Mouse (Mus musculus): ENCODE results near the gene Gdpd3.

Gene Gdpd3

DNA sequence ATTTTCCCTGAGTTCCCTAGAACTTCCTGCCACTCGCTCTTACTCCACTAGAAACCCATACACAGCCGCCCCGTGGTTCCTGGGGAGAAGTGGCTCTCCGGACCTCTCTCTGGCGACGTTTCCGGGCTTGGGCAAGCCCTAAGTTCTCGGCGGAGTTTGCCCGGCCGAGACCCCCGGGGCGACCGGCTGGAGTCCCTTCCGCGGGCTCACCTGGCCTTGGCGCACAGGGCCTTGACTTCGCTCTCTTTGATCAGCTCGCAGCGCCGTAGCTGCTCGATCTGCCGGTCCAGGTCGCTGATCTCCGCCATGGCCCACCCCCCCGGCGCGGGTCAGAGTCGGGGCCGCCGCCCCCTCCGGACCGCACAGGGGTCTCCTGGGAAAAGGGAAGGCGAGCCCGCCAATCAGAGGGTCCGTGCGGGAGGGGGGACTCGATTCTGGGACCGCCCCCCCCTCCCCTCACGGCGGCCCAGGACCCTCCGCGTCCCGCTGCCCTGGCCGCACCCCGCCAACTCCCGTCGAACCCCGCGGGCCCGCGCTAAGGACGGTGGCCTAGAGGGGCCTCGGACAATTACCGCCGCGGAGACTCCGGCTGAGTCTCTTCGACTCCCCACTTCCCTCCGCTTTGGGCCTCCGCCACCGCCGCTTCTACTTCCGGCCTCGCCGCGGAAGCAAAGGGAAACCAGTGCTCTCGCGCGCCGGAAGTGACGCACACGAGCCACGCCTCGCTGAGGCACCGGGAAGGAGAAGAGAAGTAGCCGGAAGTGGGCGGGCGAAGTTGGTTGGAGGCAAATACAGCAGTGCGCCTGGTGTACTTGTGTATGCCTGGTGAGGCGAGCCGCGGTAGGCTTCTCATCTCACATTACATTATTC, 26.0 kb downstream of the Gdpd3 start, which contains the start of gene Ppp4c:
Gene Ppp4c (minus strand): TSS at position 646 of the 870 bp plus-strand sequence.
- DNase-seq = peak; percentile 94

DNA sequence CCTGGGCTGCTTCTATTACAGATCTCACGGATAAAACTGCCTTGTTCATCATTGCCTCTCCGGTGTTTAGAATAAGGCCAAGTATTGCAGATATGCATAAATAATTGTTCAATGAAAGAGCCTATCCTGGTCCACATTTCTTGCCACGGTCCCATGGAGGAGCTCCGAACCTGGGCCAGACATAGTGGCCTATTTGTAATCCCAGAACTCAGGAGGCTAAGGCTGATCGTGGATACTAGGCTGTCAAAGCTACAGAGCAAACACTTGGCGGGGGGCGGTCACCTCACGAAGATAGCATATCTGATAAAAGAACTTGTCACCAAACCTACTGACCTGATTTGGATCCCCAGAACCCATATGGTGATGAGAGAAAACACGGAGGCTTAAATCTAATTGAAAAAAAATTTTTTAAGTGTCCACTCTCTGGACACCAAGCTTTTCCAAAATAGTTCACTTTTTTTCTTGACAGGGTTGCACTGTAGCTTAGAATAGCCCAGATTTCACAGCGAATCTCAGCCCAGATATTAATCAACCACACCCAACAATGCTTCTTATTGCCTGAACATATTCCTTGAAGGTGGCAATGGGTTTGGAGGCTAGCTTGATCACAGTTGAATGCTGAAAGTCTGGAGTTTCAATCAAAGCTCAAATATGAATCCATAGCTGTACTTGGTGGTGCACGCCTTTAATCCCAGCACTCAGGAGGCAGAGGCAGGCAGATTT, 26.7 kb downstream of the Gdpd3 start:
- no peak for DNase-seq

- no peak for DNase-seq
Measured at GRCm38 (mm10) chr7:126793456-126794270, 27.5 kb downstream of the Gdpd3 start.

DNA sequence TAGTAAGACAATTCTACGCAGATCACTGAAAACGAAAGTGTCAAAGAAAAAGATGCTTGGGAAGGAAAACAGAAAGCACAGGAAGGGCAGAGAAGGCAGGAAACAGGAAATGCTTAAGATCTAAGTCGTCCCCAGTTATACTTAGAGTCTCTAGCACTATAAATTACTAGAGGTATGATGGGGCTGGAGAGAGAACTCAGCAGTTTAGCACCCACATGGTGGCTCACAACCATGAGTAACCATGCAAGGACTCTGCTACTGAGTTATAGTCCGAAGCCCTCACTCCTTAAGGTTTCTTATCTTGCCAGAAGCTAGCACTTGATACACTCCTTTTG, 28.1 kb downstream of the Gdpd3 start:
- no peak for DNase-seq

- DNase-seq = peak; percentile 66
Measured at GRCm38 (mm10) chr7:126795387-126796317, 29.5 kb downstream of the Gdpd3 start.

DNA sequence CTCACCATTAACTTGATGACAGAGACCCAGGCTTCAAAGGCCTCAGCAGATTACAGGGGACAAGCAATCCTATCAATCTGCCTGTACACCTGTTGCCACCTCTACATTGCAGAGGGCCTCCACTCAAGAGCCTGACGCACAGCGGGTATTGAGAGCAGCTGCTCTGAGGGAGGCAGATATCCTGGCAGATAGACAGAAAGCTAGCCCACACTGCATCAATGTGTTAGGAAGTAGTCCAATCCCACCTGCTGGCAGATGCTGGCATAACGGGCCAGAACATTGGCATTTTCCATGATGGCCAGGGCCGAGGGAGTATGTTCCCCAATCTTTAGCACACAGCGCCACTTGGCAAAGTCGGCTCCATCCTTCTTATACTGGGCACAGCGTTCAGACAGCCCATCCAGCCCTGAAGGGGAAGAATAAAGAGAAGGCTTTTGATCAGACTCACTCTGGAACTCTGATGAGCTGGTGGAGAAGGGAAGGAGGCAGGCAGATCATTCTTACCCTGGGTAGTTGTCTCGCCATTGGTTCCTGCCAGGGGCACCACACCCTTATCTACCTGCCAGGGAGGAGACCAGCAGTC, 30.3 kb downstream of the Gdpd3 start:
- peak; percentile 83 for DNase-seq

DNA sequence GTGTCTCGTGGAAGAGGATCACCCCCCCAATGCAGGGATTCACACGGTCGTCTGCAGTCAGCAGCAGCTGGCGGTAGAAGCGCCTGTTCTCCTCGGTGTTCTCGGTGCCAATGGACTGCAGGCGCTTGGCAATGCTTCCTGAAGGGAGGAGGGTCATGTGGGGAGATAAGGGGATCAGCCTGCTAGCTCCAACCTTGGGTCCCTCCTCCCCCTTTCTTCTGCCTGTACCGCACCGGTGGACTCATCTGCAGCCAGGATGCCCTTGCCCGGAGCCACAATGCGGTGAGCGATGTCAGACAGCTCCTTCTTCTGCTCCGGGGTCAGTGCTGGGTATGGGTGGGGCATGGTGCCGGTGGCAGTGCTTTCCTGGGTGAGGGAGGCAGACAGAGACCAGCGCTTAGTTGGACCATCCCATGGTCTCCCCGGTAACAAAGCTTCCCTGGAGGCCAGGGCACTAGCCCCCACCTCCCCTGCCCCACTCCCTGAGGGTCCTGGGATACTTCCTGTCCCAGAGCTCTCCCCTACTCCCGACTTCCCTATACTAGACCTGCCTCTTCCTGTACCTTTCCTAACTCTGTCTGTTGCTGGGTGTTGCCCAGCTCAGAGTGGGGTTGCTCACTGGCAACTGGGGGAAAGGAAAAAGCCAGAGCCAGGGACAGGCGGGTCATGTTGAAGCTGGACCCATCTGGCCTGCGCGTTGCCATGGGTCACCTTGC, 31.4 kb downstream of the Gdpd3 start, which contains the start of gene Fam57b:
Gene Fam57b (plus strand): TSS at position 258 of the 716 bp plus-strand sequence.
- DNase-seq = peak; percentile 77

DNA sequence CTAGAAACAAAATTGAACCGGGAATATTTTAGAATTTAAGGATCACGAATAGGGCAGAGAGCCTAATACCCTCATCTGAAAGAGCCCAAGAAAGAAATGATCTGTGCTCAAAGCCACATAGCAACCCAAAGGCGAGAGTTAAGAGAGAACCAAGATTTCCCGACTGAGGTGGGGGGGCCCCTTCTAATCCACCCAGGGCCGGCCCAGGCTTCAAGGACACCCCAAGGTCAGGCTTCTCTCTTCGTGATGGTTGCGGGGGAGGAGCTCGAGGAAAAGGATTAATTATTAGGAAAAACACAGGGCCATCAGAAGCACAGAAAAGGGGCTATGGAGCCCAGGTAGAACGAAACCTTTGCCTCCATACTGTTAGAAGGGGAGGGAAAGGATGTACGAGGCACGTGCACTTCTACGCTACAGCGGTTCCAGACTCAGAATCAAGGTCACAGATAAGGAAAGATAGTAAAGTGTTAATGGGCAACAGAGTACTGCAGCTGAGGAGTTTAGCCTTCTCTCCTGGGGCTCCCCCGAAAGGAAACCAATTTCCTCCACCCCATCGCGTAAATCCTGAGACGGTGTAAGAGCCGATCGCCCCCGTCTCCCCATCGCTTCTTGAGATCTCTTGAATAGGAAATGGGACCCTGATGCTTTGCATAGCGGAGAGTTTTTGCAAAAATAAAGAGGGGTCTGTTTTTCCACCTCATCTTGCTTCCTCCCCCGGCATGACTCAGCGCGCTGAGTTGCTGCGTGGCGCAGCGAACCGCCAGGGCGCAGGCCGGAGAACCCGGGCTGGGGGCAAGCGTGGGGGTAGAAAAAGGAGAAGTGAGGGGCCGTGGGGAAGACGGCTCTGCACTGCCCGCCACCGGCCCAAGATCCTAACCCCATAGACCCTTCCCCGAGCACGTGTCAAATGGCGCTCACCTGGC, 32.3 kb downstream of the Gdpd3 start:
- DNase-seq = peak; percentile 73

- peak; percentile 98 for DNase-seq
Measured at GRCm38 (mm10) chr7:126799050-126799467, 32.9 kb downstream of the Gdpd3 start.

- DNase-seq = peak; percentile 84
Measured at GRCm38 (mm10) chr7:126799468-126800268, 33.5 kb downstream of the Gdpd3 start.

GRCm38 (mm10) chr7:126800269-126801056, 34.3 kb downstream of the Gdpd3 start:
- peak; percentile 66 for DNase-seq

- no peak for DNase-seq
Measured at GRCm38 (mm10) chr7:126801057-126801422, 34.9 kb downstream of the Gdpd3 start.

GRCm38 (mm10) chr7:126802134-126802889, 36.2 kb downstream of the Gdpd3 start:
- no peak for DNase-seq

GRCm38 (mm10) chr7:126803181-126803580, 37.0 kb downstream of the Gdpd3 start:
- no peak for DNase-seq

DNA sequence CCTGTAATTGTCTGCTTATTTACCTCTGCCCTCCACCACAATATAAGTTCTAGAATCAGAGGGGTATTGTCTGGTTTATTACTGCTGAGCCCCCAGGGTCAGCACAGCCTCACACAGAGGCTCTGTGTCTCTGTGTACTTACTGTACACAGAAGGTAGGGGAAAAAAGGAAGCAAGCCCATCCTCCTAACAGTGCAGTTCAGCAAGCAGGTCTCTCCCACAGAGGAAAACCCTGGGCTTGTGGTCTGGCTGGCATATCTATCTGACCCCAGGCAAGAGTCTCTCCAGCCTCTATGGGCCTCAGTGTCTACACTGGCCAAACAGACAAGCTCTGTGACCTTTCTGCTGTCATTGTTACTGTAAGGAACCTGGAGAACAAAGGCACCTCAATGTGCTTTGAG, 37.6 kb downstream of the Gdpd3 start:
- no peak for DNase-seq

- DNase-seq = no peak
Measured at GRCm38 (mm10) chr7:126806956-126807355, 40.8 kb downstream of the Gdpd3 start.

- DNase-seq = no peak
Measured at GRCm38 (mm10) chr7:126807405-126807804, 41.3 kb downstream of the Gdpd3 start.

Data from cerebellum, adult 9-10 months (tissue).